Mouse (Mus musculus) fat pad, adult 2 months (tissue): Measurements from ENCODE around the gene Pprc1.

Experiments
- DNase-seq: peaks from one replicate; pipeline ENCODE4 v3.0.0-alpha.2; 2011; ENCODE audit warnings: low read depth, low spot score; ENCODE audit errors: extremely low read depth

Pprc1 gene

GRCm38 (mm10) chr19:46032731-46033510, 11.8 kb upstream of the Pprc1 start:
- DNase-seq = no peak

- DNase-seq = no peak
Observed at GRCm38 (mm10) chr19:46033911-46034310, 10.8 kb upstream of the Pprc1 start.

DNA sequence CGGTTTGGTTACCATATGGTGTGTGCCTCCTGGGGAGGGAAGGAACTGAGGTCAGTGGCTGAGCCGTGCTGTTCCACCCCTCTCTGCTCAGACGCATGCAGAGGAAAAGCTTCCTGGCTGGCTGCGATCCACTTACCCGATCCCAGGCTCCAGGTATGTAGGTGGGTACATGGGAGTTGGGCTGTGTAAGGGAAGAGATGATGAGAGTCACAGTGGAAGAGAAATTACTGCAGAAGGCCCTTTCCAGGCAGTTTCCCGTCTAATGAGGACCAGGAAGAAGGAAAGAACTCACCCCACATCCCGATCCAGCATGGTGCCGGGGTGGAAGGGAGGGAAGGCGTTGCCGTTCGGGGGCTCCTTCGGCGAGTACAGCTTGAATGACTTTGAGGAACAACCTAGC, 8.7 kb upstream of the Pprc1 start:
- DNase-seq = no peak

GRCm38 (mm10) chr19:46036477-46037242, 8.0 kb upstream of the Pprc1 start:
- no peak for DNase-seq

DNA sequence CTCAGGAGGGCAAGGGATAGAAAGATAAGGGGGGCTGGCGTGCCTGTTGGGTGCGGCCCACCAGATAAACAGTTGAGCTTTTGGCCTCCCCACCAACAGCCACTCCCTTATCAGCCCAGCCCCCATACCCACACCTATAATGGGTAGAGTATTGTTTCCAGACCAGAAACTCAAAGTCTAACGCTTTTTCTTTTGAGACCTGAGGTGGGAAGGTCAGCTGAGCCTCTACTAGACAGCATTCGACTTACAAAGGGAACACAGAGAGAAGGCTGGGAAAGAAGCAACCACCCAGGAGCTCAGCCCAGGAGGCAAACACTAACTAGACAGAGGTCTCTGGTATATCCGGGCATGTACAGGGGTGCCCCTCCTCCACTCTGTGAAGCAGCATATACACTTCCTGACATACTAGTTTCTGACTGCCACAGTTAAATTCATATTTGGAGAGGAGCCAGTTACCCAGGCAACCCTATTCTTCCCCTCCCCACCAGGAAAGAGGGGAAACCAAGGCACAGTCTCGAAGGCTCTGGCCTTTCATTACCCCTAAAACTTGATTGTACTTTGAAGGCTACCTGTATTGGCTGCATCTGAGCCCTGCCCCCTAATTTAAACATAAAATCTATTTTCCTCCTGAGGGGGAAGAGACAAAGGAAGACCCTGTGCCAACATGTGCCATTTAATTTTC, 7.3 kb upstream of the Pprc1 start:
- DNase-seq = no peak

DNA sequence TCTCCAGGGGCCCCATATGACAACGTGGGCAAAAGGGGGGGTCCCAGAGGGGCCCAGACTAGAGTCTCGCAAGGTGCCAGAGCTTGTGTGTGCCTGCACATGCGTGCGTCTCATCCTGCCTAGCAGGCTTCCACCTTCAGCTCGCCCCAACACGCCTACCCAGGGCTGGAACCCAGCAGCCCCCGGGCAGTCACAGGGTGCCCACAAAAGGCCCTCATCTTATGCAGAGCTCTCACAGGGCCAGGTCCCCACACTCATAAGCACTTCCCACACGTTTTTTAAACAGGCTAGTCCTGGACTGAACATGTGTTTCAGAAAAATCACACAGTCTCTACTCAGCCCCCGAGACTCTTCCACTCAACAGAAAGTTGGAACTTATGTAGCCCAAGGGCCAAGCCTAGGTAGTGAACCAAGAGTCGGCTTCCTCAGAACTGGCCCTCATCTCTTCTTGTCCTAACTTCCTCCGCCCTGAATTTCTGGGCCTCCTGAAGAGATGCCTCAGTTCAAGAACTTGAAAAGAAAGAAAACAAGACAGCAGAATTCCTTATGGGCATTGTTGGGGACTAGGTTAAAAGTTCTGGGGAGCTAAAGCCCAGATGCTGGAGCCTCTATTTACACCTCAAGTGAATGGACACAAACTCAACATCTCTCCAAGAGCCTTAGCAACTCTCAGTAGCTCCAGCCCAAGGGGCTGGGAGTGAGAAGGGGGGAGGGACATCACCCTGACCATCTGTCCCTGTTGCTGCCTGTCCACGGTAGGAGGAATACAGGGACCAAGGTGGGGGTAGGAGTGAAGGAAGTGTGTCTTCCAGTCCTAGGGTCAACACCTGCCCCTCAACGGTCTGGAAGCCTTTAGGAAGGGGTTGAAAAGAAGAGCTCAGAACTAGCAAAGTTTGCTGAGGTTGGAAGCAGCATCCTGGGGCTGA, 6.5 kb upstream of the Pprc1 start:
- DNase-seq = no peak

DNA sequence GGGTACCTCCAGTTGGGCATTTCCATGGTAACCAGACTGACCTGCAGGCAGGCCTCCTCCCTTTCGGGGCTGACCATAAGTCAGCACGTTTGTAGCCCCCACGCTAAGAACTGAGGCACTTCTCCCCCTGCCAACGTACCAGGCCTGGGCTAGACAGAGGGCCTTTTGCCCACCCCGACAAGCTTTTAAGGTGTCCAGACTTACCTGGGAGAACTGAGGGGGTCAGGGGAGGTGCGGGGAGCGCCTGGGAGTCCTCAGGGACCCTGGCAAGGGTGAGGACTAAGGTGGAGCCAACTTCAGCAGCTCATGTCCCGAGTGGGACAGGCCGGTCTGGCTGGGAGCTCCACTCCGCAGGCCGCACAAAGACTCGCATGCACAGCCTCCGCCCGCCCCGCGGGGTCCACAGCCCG, 5.8 kb upstream of the Pprc1 start:
- no peak for DNase-seq

DNA sequence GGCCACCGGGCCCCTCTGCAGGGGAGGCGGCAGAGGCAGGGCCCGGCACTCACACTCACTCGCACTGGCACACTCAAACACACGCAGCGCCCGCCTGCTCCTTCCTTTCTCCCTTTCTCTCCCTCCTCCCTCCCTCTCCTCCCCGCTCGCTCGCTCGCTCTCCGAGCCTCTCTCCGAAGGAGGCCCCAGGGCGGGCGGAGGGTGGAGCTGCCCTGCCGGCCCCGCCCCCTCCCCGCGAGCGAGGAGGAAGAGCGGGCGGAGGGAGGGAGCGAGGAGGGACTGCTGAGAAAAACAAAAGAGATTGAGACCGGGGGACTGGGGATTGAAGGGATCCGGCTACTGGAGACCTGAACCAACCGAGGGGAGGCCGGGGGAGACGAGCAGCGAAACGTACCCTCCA, 5.2 kb upstream of the Pprc1 start:
- DNase-seq = no peak

GRCm38 (mm10) chr19:46040149-46040902, 4.4 kb upstream of the Pprc1 start:
- DNase-seq = no peak

- no peak for DNase-seq
Observed at GRCm38 (mm10) chr19:46041299-46041932, 3.3 kb upstream of the Pprc1 start.

GRCm38 (mm10) chr19:46041933-46042475, 2.7 kb upstream of the Pprc1 start:
- DNase-seq = no peak

DNA sequence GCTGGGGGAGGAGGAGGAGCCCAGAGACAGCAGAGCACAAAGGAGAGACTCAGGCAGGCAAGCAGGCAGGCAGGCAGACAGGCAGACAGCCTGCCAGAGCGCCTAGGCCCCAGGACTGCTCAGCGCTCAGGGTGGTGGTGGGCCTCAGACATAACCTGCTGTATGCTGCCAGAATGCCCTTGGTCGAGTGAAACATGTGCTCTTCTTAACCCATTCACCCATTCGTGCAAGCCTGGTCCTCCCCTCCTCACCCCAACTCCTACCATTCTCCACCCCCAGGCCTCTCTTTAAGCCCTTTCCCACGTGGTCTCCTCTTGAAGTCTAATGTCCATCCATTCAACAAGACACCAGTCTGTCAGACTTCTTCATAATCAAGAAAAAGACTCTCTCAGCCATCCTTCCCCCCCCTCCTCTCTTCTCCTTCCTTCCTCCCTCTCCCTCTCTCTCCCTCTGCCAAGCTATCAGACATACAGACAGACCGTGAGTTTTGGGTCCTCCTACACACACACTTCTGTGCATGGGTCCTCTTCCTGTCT, 2.1 kb upstream of the Pprc1 start:
- DNase-seq = no peak

- no peak for DNase-seq
Observed at GRCm38 (mm10) chr19:46043380-46043779, 1.3 kb upstream of the Pprc1 start.

GRCm38 (mm10) chr19:46044993-46045695, 458 bp downstream of the Pprc1 start, which contains the start of gene Ldb1:
Ldb1 (minus strand) TSS chr19:46045214.
- no peak for DNase-seq

DNA sequence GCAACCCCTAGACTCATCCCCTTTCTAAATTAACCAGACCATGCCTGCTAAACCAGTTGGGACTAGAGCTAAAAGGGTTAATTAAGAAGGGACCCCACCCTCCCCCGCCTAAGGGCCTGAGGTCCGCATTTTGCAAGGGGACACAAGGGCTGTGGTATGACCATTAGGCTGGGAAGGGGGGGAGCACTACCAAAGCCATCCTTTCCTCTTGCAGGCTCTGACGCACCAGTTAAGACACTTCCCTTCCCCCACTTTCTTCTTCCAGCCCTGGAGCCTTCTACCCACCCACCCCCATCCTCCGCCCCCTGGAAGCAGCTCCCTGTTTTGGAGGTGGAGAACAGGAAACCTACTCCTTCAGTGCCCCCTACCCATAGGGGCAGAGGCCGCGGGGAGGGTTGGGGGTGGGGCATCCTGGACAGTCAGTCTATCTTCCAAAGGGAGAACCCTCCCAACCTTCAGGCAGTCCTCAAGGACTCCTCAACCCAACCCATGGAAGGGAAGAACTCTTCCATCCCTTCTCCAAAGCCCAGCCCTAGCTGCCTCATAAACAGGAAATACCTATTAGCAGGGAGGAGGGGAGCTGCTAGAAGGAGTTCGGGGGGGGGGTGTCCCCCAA, 1.1 kb downstream of the Pprc1 start:
- no peak for DNase-seq

- no peak for DNase-seq
Observed at GRCm38 (mm10) chr19:46046621-46047025, 1.9 kb downstream of the Pprc1 start.

GRCm38 (mm10) chr19:46047426-46047825, 2.7 kb downstream of the Pprc1 start:
- no peak for DNase-seq

DNA sequence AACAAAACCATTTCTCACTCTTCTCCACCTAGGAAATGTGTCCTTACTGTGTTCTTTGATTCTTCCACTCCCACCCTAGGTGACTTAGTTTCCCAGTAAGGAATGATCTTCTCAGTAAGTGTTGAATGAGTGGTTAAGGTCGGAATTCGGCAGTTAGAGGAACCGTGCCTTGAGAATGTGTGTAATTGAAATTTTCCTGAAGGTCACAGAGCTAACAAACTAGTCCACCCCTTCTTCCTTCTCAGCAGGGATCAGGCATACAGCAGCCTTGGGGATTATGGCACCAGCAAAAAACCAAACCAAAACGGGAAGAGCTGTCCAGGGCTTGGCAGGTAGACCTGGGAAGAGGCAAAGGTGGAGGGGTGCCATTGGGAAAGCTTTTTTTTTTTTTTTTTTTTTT, 4.4 kb downstream of the Pprc1 start:
- DNase-seq = no peak
